Mouse (Mus musculus) brain, embryonic 14.5 days (tissue): Measurements from ENCODE around the gene Ccdc9b. TPM values are rescaled to one million over a fixed set of nuclear protein-coding genes. Genes with fewer than 3 reads are reported as not detected.

Experiments used
- DNase-seq: peaks from one replicate; pipeline ENCODE4 v3.0.0-alpha.2; 2011; ENCODE audit warnings: low read depth
- CTCF ChIP-seq: fragments of 200-500 bp; IDR thresholded peaks from 2 replicates; pipeline ENCODE4 v1.5.1; 2012; ENCODE audit warnings: inconsistent platforms, mild to moderate bottlenecking, moderate library complexity, borderline replicate concordance; ENCODE audit not compliant: insufficient read depth, insufficient read length; ENCODE audit errors: extremely low read depth
- POLR2A ChIP-seq: fragments of 200-500 bp; IDR thresholded peaks from 2 replicates; pipeline ENCODE4 v1.6.1; 2012; ENCODE audit warnings: mild to moderate bottlenecking, inconsistent platforms, borderline replicate concordance; ENCODE audit not compliant: poor library complexity, insufficient read depth, insufficient read length, severe bottlenecking; ENCODE audit errors: extremely low read depth
- polyA plus RNA-seq: library from polyadenylated mRNA; depleted of rRNA; stranded (reverse); fragments of >200 nt; gene quantifications from 2 replicates; pipeline ENCODE4 v1.2.3, GENCODE M21; 2012

The Ccdc9b gene
- polyA plus RNA-seq, 1 experiment, result 2.3 TPM

- TF ChIP-seq CTCF, result no peak
- TF ChIP-seq POLR2A, result no peak
- peak; percentile 46 for DNase-seq
These were observed 16.3 kb downstream of the Ccdc9b start for GRCm38 (mm10) chr2:118745915-118746901.

- TF ChIP-seq POLR2A, result peak; percentile 84
- no peak for TF ChIP-seq CTCF
- DNase-seq, result peak; percentile 97
These were observed 17.1 kb downstream of the Ccdc9b start, which contains the start of gene Inafm2 for GRCm38 (mm10) chr2:118745232-118745884. Gene Inafm2 (plus strand): TSS chr2:118745758.

GRCm38 (mm10) chr2:118744621-118745020 is 17.8 kb downstream of the Ccdc9b start:
- DNase-seq, result no peak
- no peak for TF ChIP-seq POLR2A
- no peak for TF ChIP-seq CTCF

GRCm38 (mm10) chr2:118743261-118743943 is 19.1 kb downstream of the Ccdc9b start:
- TF ChIP-seq CTCF, result peak; percentile 83; the same call in 1 of the 2 replicates
- TF ChIP-seq POLR2A, result no peak
- DNase-seq, result peak; percentile 83

- no peak for DNase-seq
- no peak for TF ChIP-seq POLR2A
- no peak for TF ChIP-seq CTCF
These were observed 21.3 kb downstream of the Ccdc9b start for GRCm38 (mm10) chr2:118741183-118741582.

GRCm38 (mm10) chr2:118740341-118740740 is 22.1 kb downstream of the Ccdc9b start:
- TF ChIP-seq CTCF, result no peak
- TF ChIP-seq POLR2A, result no peak
- no peak for DNase-seq

GRCm38 (mm10) chr2:118733341-118733740 is 29.1 kb downstream of the Ccdc9b start:
- DNase-seq, result peak; percentile 88
- no peak for TF ChIP-seq CTCF

- no peak for DNase-seq
These were observed 30.5 kb downstream of the Ccdc9b start for GRCm38 (mm10) chr2:118731981-118732380.

GRCm38 (mm10) chr2:118730622-118730915 is 31.9 kb downstream of the Ccdc9b start:
- TF ChIP-seq CTCF, result peak; percentile 59
- no peak for TF ChIP-seq POLR2A
- peak; percentile 65 for DNase-seq

More at GRCm38 (mm10) chr2:118731981-118732380, 30.5 kb downstream of the Ccdc9b start:
- TF ChIP-seq CTCF, result no peak
- TF ChIP-seq POLR2A, result no peak

GRCm38 (mm10) chr2:118729816-118730621 is 32.4 kb downstream of the Ccdc9b start:
- no peak for DNase-seq
- no peak for TF ChIP-seq POLR2A
- TF ChIP-seq CTCF, result no peak

GRCm38 (mm10) chr2:118729194-118729593 is 33.3 kb downstream of the Ccdc9b start:
- TF ChIP-seq CTCF (no peak), POLR2A (no peak)
- no peak for DNase-seq

- TF ChIP-seq POLR2A, result no peak
- no peak for TF ChIP-seq CTCF
These were observed 34.1 kb downstream of the Ccdc9b start, which contains the start of gene Plcb2 for GRCm38 (mm10) chr2:118728337-118728736. Gene Plcb2 (minus strand): TSS chr2:118728438.

More at GRCm38 (mm10) chr2:118728337-118728736, 34.1 kb downstream of the Ccdc9b start, which contains the start of gene Plcb2:
- DNase-seq, result no peak
